24 mouse cellular contexts compared by ENCODE assay signal in genomic region chr1:182980702-182981101, GRCm38 (mm10). TPM values are rescaled to one million over a fixed set of nuclear protein-coding genes. Genes with fewer than 3 reads are reported as not detected.
DNase-seq lines count a peak whose midpoint lies in the region; ATAC-seq and TF ChIP-seq lines count a peak whose summit lies in the region.
"Had no signal": no experiment of that assay in that cellular context is flagged by ENCODE, and none has a peak within 500 bp of the region (broad histone marks: within the 10 kb centered on the region; RNA-seq: fewer than 3 reads in every experiment).

No protein-coding gene starts in this region.

- WGBS in limb, embryonic 12.5 days, result 65% methylated on average over 6 of the region's 6 CpGs
- WGBS in limb, embryonic 10.5 days, result 73% methylated on average over 6 of the region's 6 CpGs
- WGBS in limb, embryonic 13.5 days, result 50% methylated on average over 6 of the region's 6 CpGs
- 54% methylated on average over 6 of the region's 6 CpGs for WGBS in limb, embryonic 14.5 days
- 35% methylated on average over 6 of the region's 6 CpGs for WGBS in limb, embryonic 15.5 days
- 52% methylated on average over 6 of the region's 6 CpGs for WGBS in heart, adult 2 months
- WGBS in embryonic facial prominence, embryonic 10.5 days, result 82% methylated on average over 6 of the region's 6 CpGs
- 75% methylated on average over 6 of the region's 6 CpGs for WGBS in hindbrain, embryonic 16.5 days

- no peak for ATAC-seq in limb, embryonic 12.5 days (ENCODE audit: insufficient number of reproducible peaks, insufficient read depth, low FRiP score, low TSS enrichment, low read depth)
- peak; percentile 60 for ATAC-seq in limb, embryonic 13.5 days (ENCODE audit: low FRiP score, low read depth)
- peak; percentile 46 for ATAC-seq in limb, embryonic 14.5 days (ENCODE audit: low FRiP score, low read depth)
- ATAC-seq in limb, embryonic 15.5 days (ENCODE audit: insufficient number of reproducible peaks, low FRiP score, low TSS enrichment, low read depth), result peak; percentile 66
- ATAC-seq in hindbrain, embryonic 16.5 days, result no peak
- ATAC-seq: activated CD4-positive, CD25-positive, alpha-beta regulatory T cell, adult 4 months; CD4-positive, CD25-positive, alpha-beta regulatory T cell, adult 4 months; Patski had no signal

- H3K36me3 ChIP-seq in limb, embryonic 12.5 days, result no peaks in the 10 kb centered on the region
- no peaks in the 10 kb centered on the region for H3K36me3 ChIP-seq in limb, embryonic 10.5 days
- H3K36me3 ChIP-seq in limb, embryonic 13.5 days, result no peaks in the 10 kb centered on the region
- no peaks in the 10 kb centered on the region for H3K36me3 ChIP-seq in limb, embryonic 14.5 days (ENCODE audit: control insufficient read depth, insufficient read depth, low read length)
- H3K36me3 ChIP-seq in limb, embryonic 15.5 days, result no peaks in the 10 kb centered on the region
- H3K36me3 ChIP-seq in heart, adult 2 months (ENCODE audit: control insufficient read depth, insufficient read depth, low read length), result no peaks in the 10 kb centered on the region
- H3K36me3 ChIP-seq in embryonic facial prominence, embryonic 10.5 days (replicated peaks), result no peaks in the 10 kb centered on the region
- H3K36me3 ChIP-seq in hindbrain, embryonic 16.5 days (ENCODE audit: control insufficient read depth, insufficient read depth, low read length), result no peaks in the 10 kb centered on the region
- H3K36me3 ChIP-seq: G1E had no signal

- H3K9me3 ChIP-seq in limb, embryonic 12.5 days, result no peaks in the 10 kb centered on the region
- no peaks in the 10 kb centered on the region for H3K9me3 ChIP-seq in limb, embryonic 10.5 days (replicated peaks)
- no peaks in the 10 kb centered on the region for H3K9me3 ChIP-seq in limb, embryonic 13.5 days
- no peaks in the 10 kb centered on the region for H3K9me3 ChIP-seq in limb, embryonic 14.5 days (ENCODE audit: control insufficient read depth, low read length)
- H3K9me3 ChIP-seq in limb, embryonic 15.5 days, result no peaks in the 10 kb centered on the region
- H3K9me3 ChIP-seq in embryonic facial prominence, embryonic 10.5 days, result no peaks in the 10 kb centered on the region
- H3K9me3 ChIP-seq in hindbrain, embryonic 16.5 days (ENCODE audit: control insufficient read depth, low read length), result no peaks in the 10 kb centered on the region

- no peak overlapping the region for H3K4me2 ChIP-seq in limb, embryonic 12.5 days
- no peak overlapping the region for H3K4me2 ChIP-seq in limb, embryonic 13.5 days (replicated peaks)
- H3K4me2 ChIP-seq in limb, embryonic 14.5 days (replicated peaks; ENCODE audit: low read depth, low read length, severe bottlenecking), result no peak overlapping the region
- no peak overlapping the region for H3K4me2 ChIP-seq in limb, embryonic 15.5 days
- no peak overlapping the region for H3K4me2 ChIP-seq in hindbrain, embryonic 16.5 days (ENCODE audit: low read length)

- TF ChIP-seq EP300 in heart, adult 2 months (IDR thresholded peaks at IDR 0.05; ENCODE audit: insufficient read depth, low read depth, low read length), result no peak

- no peak for DNase-seq in limb, embryonic 10.5 days (ENCODE audit: low spot score)
- DNase-seq in limb, embryonic 14.5 days (ENCODE audit: low spot score), result peak; percentile 28
- DNase-seq in heart, adult 2 months, result no peak
- no peak for DNase-seq in embryonic facial prominence, embryonic 10.5 days (ENCODE audit: low spot score)
- DNase-seq: adrenal gland, adult 2 months; adrenal gland, adult 8-10 months; adrenal gland, postnatal 10 days; adrenal gland, postnatal 14 days; adrenal gland, postnatal 25 days; adrenal gland, postnatal 36 days; B cell, adult 2 months; cerebellum, adult 11 months; cerebellum, adult 11-12 months had no signal

- H3K4me1 ChIP-seq in limb, embryonic 12.5 days (replicated peaks), result peaks cover 9% of the 10 kb centered on the region
- peaks cover 12% of the 10 kb centered on the region for H3K4me1 ChIP-seq in limb, embryonic 10.5 days
- H3K4me1 ChIP-seq in limb, embryonic 13.5 days, result peaks cover 25% of the 10 kb centered on the region
- H3K4me1 ChIP-seq in limb, embryonic 14.5 days (ENCODE audit: control insufficient read depth, insufficient read depth, low read length), result peaks cover 9% of the 10 kb centered on the region
- peaks cover 23% of the 10 kb centered on the region for H3K4me1 ChIP-seq in limb, embryonic 15.5 days
- H3K4me1 ChIP-seq in heart, adult 2 months (ENCODE audit: control insufficient read depth, insufficient read depth, low read length), result peaks cover 4% of the 10 kb centered on the region; the same call in 1 of the 2 replicates
- H3K4me1 ChIP-seq in embryonic facial prominence, embryonic 10.5 days, result peaks cover 16% of the 10 kb centered on the region
- peaks cover 6% of the 10 kb centered on the region for H3K4me1 ChIP-seq in hindbrain, embryonic 16.5 days (ENCODE audit: control insufficient read depth, insufficient read depth, low read depth, low read length)

- intact Hi-C loops in heart, adult 2 months (cut with DNase I), result no loop called here

- H3K9ac ChIP-seq in limb, embryonic 12.5 days (replicated peaks), result no peak overlapping the region
- no peak overlapping the region for H3K9ac ChIP-seq in limb, embryonic 13.5 days
- H3K9ac ChIP-seq in limb, embryonic 14.5 days (ENCODE audit: low read depth, low read length, severe bottlenecking), result no peak overlapping the region
- no peak overlapping the region for H3K9ac ChIP-seq in limb, embryonic 15.5 days
- H3K9ac ChIP-seq in heart, adult 2 months (ENCODE audit: low read depth, low read length), result no peak overlapping the region
- no peak overlapping the region for H3K9ac ChIP-seq in hindbrain, embryonic 16.5 days (ENCODE audit: low read depth, low read length)

- no peak for TF ChIP-seq POLR2A in limb, embryonic 14.5 days (IDR thresholded peaks at IDR 0.05; ENCODE audit: borderline replicate concordance, extremely low read depth, insufficient read depth, insufficient read length)
- no peak for TF ChIP-seq POLR2A in heart, adult 2 months (IDR thresholded peaks at IDR 0.05; ENCODE audit: insufficient read depth, low read depth, low read length)

- H3K4me3 ChIP-seq in limb, embryonic 12.5 days (replicated peaks), result no peak overlapping the region
- H3K4me3 ChIP-seq in limb, embryonic 10.5 days, result no peak overlapping the region
- H3K4me3 ChIP-seq in limb, embryonic 13.5 days, result no peak overlapping the region
- no peak overlapping the region for H3K4me3 ChIP-seq in limb, embryonic 14.5 days (replicated peaks; ENCODE audit: low read length)
- no peak overlapping the region for H3K4me3 ChIP-seq in limb, embryonic 15.5 days
- H3K4me3 ChIP-seq in heart, adult 2 months, result no peak overlapping the region
- no peak overlapping the region for H3K4me3 ChIP-seq in embryonic facial prominence, embryonic 10.5 days
- H3K4me3 ChIP-seq in hindbrain, embryonic 16.5 days (ENCODE audit: low read length), result no peak overlapping the region

- no peaks in the 10 kb centered on the region; the same call in 1 of the 2 replicates for H3K27me3 ChIP-seq in limb, embryonic 12.5 days
- H3K27me3 ChIP-seq in limb, embryonic 10.5 days (ENCODE audit: low read depth, poor library complexity, severe bottlenecking), result peaks cover 6% of the 10 kb centered on the region; the same call in 1 of the 2 replicates
- H3K27me3 ChIP-seq in limb, embryonic 13.5 days, result no peaks in the 10 kb centered on the region
- H3K27me3 ChIP-seq in limb, embryonic 14.5 days (ENCODE audit: control insufficient read depth, insufficient read depth, low read length), result no peaks in the 10 kb centered on the region
- no peaks in the 10 kb centered on the region for H3K27me3 ChIP-seq in limb, embryonic 15.5 days
- H3K27me3 ChIP-seq in heart, adult 2 months (ENCODE audit: control insufficient read depth, insufficient read depth, low read length), result no peaks in the 10 kb centered on the region
- H3K27me3 ChIP-seq in embryonic facial prominence, embryonic 10.5 days (replicated peaks; ENCODE audit: low read depth, poor library complexity, severe bottlenecking), result peaks cover 20% of the 10 kb centered on the region
- no peaks in the 10 kb centered on the region for H3K27me3 ChIP-seq in hindbrain, embryonic 16.5 days (replicated peaks; ENCODE audit: control insufficient read depth, insufficient read depth, low read length)
- H3K27me3 ChIP-seq: Patski had no signal

- no peaks in the 10 kb centered on the region for H3K79me2 ChIP-seq in heart, adult 2 months (replicated peaks; ENCODE audit: control insufficient read depth, insufficient read depth, low read length)

- TF ChIP-seq CTCF in heart, adult 2 months (IDR thresholded peaks at IDR 0.05), result no peak

- peak overlapping the region; percentile 20; the same call in 1 of the 2 replicates for H3K27ac ChIP-seq in limb, embryonic 12.5 days
- no peak overlapping the region for H3K27ac ChIP-seq in limb, embryonic 10.5 days
- peak overlapping the region; percentile 78 for H3K27ac ChIP-seq in limb, embryonic 13.5 days
- H3K27ac ChIP-seq in limb, embryonic 14.5 days (replicated peaks; ENCODE audit: low read depth, low read length), result peak overlapping the region; percentile 58; the same call in 1 of the 2 replicates
- peak overlapping the region; percentile 47 for H3K27ac ChIP-seq in limb, embryonic 15.5 days
- H3K27ac ChIP-seq in heart, adult 2 months, result no peak overlapping the region
- H3K27ac ChIP-seq in embryonic facial prominence, embryonic 10.5 days (replicated peaks), result no peak overlapping the region
- H3K27ac ChIP-seq in hindbrain, embryonic 16.5 days (ENCODE audit: low read depth, low read length), result no peak overlapping the region

RNA-seq across cellular contexts. Expression of gene Tlr5, which starts 26.1 kb away (rescaled TPM):
- 0.50 and 0.81 TPM in 2 replicates for polyA plus RNA-seq in limb, embryonic 12.5 days (2016; fragmentation: Nextera tagmentation; extraction: Ambion mirVana)
- polyA plus RNA-seq in limb, embryonic 10.5 days (2016; fragmentation: Nextera tagmentation; extraction: Ambion mirVana), result 0.33 and 0.69 TPM in 2 replicates
- 1.1 and 1.7 TPM in 2 replicates for polyA plus RNA-seq in limb, embryonic 13.5 days (2015; fragmentation: Nextera tagmentation; extraction: Ambion mirVana)
- 4.4 and 5.0 TPM in 2 replicates for polyA plus RNA-seq in limb, embryonic 14.5 days (2012; rRNA removed)
- polyA plus RNA-seq in limb, embryonic 14.5 days (2014; fragmentation: Nextera tagmentation; extraction: Ambion mirVana), result 2.5 and 2.7 TPM in 2 replicates
- polyA plus RNA-seq in limb, embryonic 15.5 days (2015; fragmentation: Nextera tagmentation; extraction: Ambion mirVana), result 2.1 and 2.3 TPM in 2 replicates
- total RNA-seq in heart, adult 2 months (2021), result 1 to 10 TPM; 1.1 to 1.7 TPM
- polyA plus RNA-seq in heart, adult 2 months (2012; rRNA removed), result 1.2 and 1.5 TPM in 2 replicates
- 0.15 and 0.37 TPM in 2 replicates for polyA plus RNA-seq in embryonic facial prominence, embryonic 10.5 days (2016; fragmentation: Nextera tagmentation; extraction: Ambion mirVana)
- polyA plus RNA-seq in hindbrain, embryonic 16.5 days (2015; fragmentation: Nextera tagmentation; extraction: Ambion mirVana), result 0.19 and 0.60 TPM in 2 replicates
- total RNA-seq: CH12.LX, MEL had no signal
- polyA plus RNA-seq: C2C12, G1E, Patski had no signal

Comparison
In these comparisons a context has a peak if more than half of its experiments do, and no peak if none do; other contexts are left out.
1. ATAC-seq: peak in limb, embryonic 13.5 days (single experiment), limb, embryonic 14.5 days (single experiment) and limb, embryonic 15.5 days (single experiment); none in limb, embryonic 12.5 days (single experiment) and hindbrain, embryonic 16.5 days (single experiment).
2. H3K27ac ChIP-seq: peak in limb, embryonic 12.5 days (single experiment), limb, embryonic 13.5 days (single experiment), limb, embryonic 14.5 days (single experiment) and limb, embryonic 15.5 days (single experiment); none in limb, embryonic 10.5 days (single experiment), heart, adult 2 months (single experiment), embryonic facial prominence, embryonic 10.5 days (single experiment) and hindbrain, embryonic 16.5 days (single experiment).